Mouse (Mus musculus) liver, embryonic 14.5 days (tissue): ENCODE measurements at regions not wholly inside any gene's neighbourhood (a gene's known extent, or its start where the extent isn't known, plus 50 kb on each side); places are given as distances from the start of the nearest gene placed in this dataset.

ENCODE experiments used
- ATAC-seq: fragments of 200-750 bp; cut with Nextera tagmentation; 2 replicates; pipeline ENCODE4 v1.8.0; 2017; ENCODE audit warnings: moderate number of reproducible peaks, mild to moderate bottlenecking, moderate library complexity; ENCODE audit not compliant: insufficient read depth
- DNase-seq, 3 experiments: peaks; one replicate each; pipeline ENCODE4 v3.0.0-alpha.2; 2012 to 2013; ENCODE audit warnings: low read depth in 3 of 3, low spot score in 3 of 3
- H3K27ac ChIP-seq: fragments of 300-500 bp; sonication (generic); 2 replicates; pipeline ENCODE4 v1.5.1; 2014; ENCODE audit warnings: moderate library complexity, mild to moderate bottlenecking, control low read depth, inconsistent platforms
- H3K27me3 ChIP-seq: fragments of 300-500 bp; sonication (generic); 2 replicates; pipeline ENCODE4 v1.6.1; 2014; ENCODE audit warnings: mild to moderate bottlenecking, low read length, moderate library complexity; ENCODE audit not compliant: control insufficient read depth, insufficient read depth
- H3K36me3 ChIP-seq: fragments of 300-500 bp; sonication (generic); replicated peaks from 2 replicates; pipeline ENCODE4 v1.6.1; 2014; ENCODE audit warnings: low read depth; ENCODE audit not compliant: control insufficient read depth, insufficient read depth
- H3K4me1 ChIP-seq, 2 experiments: fragments of 200-500 bp in 1 of 2; fragments of 300-500 bp in 1 of 2; sonication (generic) in 1 of 2; replicated peaks; 2 replicates each; pipeline ENCODE4 v1.6.1; 2012 to 2014; ENCODE audit warnings: antibody characterized with exemption in 1 of 2, inconsistent platforms in 1 of 2, low read length in 1 of 2; ENCODE audit not compliant: control insufficient read depth in 2 of 2, insufficient read depth in 2 of 2
- H3K4me2 ChIP-seq: fragments of 300-500 bp; sonication (generic); 2 replicates; pipeline ENCODE4 v1.6.1; 2014; ENCODE audit warnings: low read depth, mild to moderate bottlenecking, control low read depth, moderate library complexity
- H3K4me3 ChIP-seq, 2 experiments: fragments of 200-500 bp in 1 of 2; fragments of 300-500 bp in 1 of 2; sonication (generic) in 1 of 2; 2 replicates each; pipeline ENCODE4 v1.5.1; 2012 to 2014; ENCODE audit warnings: low read depth in 2 of 2, low read length in 2 of 2, mild to moderate bottlenecking in 2 of 2, control low read depth in 1 of 2, inconsistent platforms in 1 of 2, moderate library complexity in 1 of 2; ENCODE audit not compliant: insufficient read depth in 1 of 2
- H3K9ac ChIP-seq: fragments of 300-500 bp; sonication (generic); replicated peaks from 2 replicates; pipeline ENCODE4 v1.6.1; 2014; ENCODE audit warnings: mild to moderate bottlenecking, control low read depth, moderate library complexity
- H3K9me3 ChIP-seq: fragments of 300-500 bp; sonication (generic); 2 replicates; pipeline ENCODE4 v1.6.1; 2016; ENCODE audit warnings: low read length, mixed read lengths; ENCODE audit not compliant: control insufficient read depth
- CTCF ChIP-seq: IDR thresholded peaks from 2 replicates; pipeline ENCODE4 v1.5.1; 2016; ENCODE audit warnings: antibody characterized with exemption, low read depth, control low read depth
- EP300 ChIP-seq: IDR thresholded peaks from 2 replicates; pipeline ENCODE4 v1.6.1; 2016; ENCODE audit warnings: antibody characterized with exemption, low read depth
- WGBS: fragments of 180-500 bp; shearing (Covaris S2); extraction: QIAGEN DNeasy Blood & Tissue Kit; methylation state at CpG from one replicate; pipeline ENCODE4 v1.1.7; 2014; ENCODE audit not compliant: insufficient replicate concordance; 5-methylcytosine and 5-hydroxymethylcytosine counted together

DNA sequence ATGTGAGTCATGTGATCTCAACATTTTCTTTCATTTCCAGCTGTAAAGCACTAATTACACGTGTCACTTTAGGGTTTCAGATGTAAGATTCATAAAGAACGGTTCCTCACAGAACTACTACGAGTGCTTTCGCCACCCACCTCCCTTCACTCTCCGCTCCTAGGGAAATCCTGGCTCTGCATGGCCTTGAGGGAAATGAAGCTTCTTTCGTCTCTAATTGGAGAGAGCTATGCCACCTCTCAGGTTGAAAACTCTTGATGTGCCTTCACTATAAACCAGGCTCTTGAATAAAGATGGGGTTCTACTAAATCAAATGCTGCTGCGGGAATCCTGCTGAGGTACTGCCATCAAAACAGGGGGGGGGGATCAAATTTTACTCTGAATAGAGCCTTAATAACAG, 686.0 kb upstream of the Hs3st1 start:
- H3K4me3 ChIP-seq, result no peak overlapping the region
- TF ChIP-seq CTCF (no peak), EP300 (no peak)
- no peaks in the 10 kb centered on the region for H3K27me3 ChIP-seq
- DNase-seq, result no peak
- H3K4me2 ChIP-seq, result no peak overlapping the region
- no peaks in the 10 kb centered on the region for H3K4me1 ChIP-seq
- WGBS, result 58% methylated on average over 7 of the region's 7 CpGs
- H3K36me3 ChIP-seq, result no peaks in the 10 kb centered on the region
- H3K9me3 ChIP-seq, result no peaks in the 10 kb centered on the region
- ATAC-seq, result no peak
- no peak overlapping the region for H3K27ac ChIP-seq
- H3K9ac ChIP-seq, result no peak overlapping the region

- Histone ChIP-seq H3K27me3 (no peaks in the 10 kb centered on the region), H3K9me3 (no peaks in the 10 kb centered on the region), H3K9ac (no peak overlapping the region), H3K4me2 (no peak overlapping the region), H3K4me3 (no peak overlapping the region), H3K4me1 (no peaks in the 10 kb centered on the region), H3K36me3 (no peaks in the 10 kb centered on the region), H3K27ac (no peak overlapping the region)
- DNase-seq (no peak), ATAC-seq (no peak)
- TF ChIP-seq EP300, result no peak
- TF ChIP-seq CTCF, result no peak
These were observed 647.4 kb upstream of the Hs3st1 start for GRCm38 (mm10) chr5:40402721-40403120.

- H3K4me2 ChIP-seq, result no peak overlapping the region
- TF ChIP-seq CTCF (no peak), EP300 (no peak)
- DNase-seq (no peak), ATAC-seq (no peak)
- H3K27ac ChIP-seq, result no peak overlapping the region
- H3K9me3 ChIP-seq, result no peaks in the 10 kb centered on the region
- 46% methylated on average over 3 of the region's 3 CpGs for WGBS
- no peaks in the 10 kb centered on the region for H3K4me1 ChIP-seq
- H3K36me3 ChIP-seq, result no peaks in the 10 kb centered on the region
- H3K27me3 ChIP-seq, result no peaks in the 10 kb centered on the region
- no peak overlapping the region for H3K4me3 ChIP-seq
- H3K9ac ChIP-seq, result no peak overlapping the region
These were observed 639.5 kb upstream of the Hs3st1 start for GRCm38 (mm10) chr5:40394798-40395197.

DNA sequence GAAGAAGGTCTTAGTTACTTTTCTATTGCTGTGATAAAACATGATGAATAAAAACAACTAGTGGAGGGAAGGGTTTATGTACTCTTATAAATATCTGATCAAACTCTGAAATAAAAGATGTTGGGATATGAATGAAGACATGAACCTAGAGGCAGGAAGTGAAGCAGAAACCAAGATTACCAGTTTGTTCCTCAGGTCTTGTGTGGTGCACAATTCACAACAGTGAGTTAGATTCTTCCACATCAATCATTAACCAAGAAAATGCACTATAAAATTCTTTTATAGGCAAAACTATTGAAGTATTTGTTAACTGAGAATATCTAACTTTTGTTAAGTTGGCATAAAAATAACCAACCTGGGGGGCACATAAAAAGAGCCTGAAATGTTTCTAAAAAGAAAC, 634.3 kb upstream of the Hs3st1 start:
- Histone ChIP-seq H3K9ac (no peak overlapping the region), H3K36me3 (no peaks in the 10 kb centered on the region), H3K9me3 (no peaks in the 10 kb centered on the region), H3K27ac (no peak overlapping the region), H3K4me2 (no peak overlapping the region), H3K4me1 (no peaks in the 10 kb centered on the region), H3K4me3 (no peak overlapping the region), H3K27me3 (no peaks in the 10 kb centered on the region)
- TF ChIP-seq EP300 (no peak), CTCF (no peak)
- DNase-seq, result no peak
- no peak for ATAC-seq

DNA sequence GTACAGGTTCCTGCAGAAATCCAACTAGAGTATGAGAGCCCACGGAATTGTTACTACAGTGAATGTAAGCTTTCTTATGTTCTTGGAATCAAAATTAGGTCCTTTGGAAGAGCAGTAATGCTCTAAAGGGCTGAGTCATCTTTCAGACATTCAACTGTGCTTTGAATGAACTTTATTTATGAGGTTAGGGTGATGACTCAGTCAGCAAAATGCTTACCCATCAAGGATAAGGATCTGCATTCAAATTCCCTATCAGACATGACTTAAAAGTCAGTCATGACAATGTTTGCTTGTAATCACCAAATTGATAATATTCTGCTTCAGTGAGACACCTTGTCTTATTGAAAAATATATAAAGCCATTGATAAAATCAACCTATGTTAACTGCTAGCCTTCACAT, 611.7 kb upstream of the Hs3st1 start:
- Histone ChIP-seq H3K27ac (no peak overlapping the region), H3K36me3 (no peaks in the 10 kb centered on the region), H3K4me2 (no peak overlapping the region), H3K9me3 (no peaks in the 10 kb centered on the region), H3K9ac (no peak overlapping the region), H3K4me3 (no peak overlapping the region), H3K27me3 (no peaks in the 10 kb centered on the region), H3K4me1 (no peaks in the 10 kb centered on the region)
- DNase-seq (no peak), ATAC-seq (no peak)
- no peak for TF ChIP-seq CTCF
- TF ChIP-seq EP300, result no peak
- WGBS, result 53% methylated on average over 1 of the region's 1 CpGs

GRCm38 (mm10) chr5:40331237-40331636, 576.0 kb upstream of the Hs3st1 start:
- Histone ChIP-seq H3K9ac (no peak overlapping the region), H3K4me2 (no peak overlapping the region), H3K4me1 (no peaks in the 10 kb centered on the region), H3K36me3 (no peaks in the 10 kb centered on the region), H3K27ac (no peak overlapping the region), H3K4me3 (no peak overlapping the region), H3K27me3 (no peaks in the 10 kb centered on the region), H3K9me3 (no peaks in the 10 kb centered on the region)
- ATAC-seq (no peak), DNase-seq (no peak)
- TF ChIP-seq CTCF (no peak), EP300 (no peak)
- 57% methylated on average over 1 of the region's 1 CpGs for WGBS
